Mouse (Mus musculus) layer of hippocampus, adult 2 months (tissue): ENCODE results near the gene Tmprss6. TPM values are rescaled to one million over a fixed set of nuclear protein-coding genes. Genes with fewer than 3 reads are reported as not detected.

Experiments
- DNase-seq, 2 experiments: peaks; one replicate each; pipeline ENCODE4 v3.0.0; 2022; ENCODE audit warnings: low spot score in 2 of 2
- H3K27ac ChIP-seq: fragments of 200-600 bp; 2 replicates; pipeline ENCODE4 v1.8.1; 2022
- H3K4me3 ChIP-seq: fragments of 200-600 bp; 2 replicates; pipeline ENCODE4 v1.8.1; 2022; ENCODE audit warnings: mild to moderate bottlenecking
- CTCF ChIP-seq: fragments of 200-600 bp; conservative IDR thresholded peaks from 2 replicates; pipeline ENCODE4 v1.8.1; 2022; ENCODE audit warnings: antibody characterized with exemption, mild to moderate bottlenecking, moderate library complexity
- total RNA-seq, 2 experiments: library from RNA; stranded (reverse); gene quantifications; 2 replicates each; pipeline ENCODE4 v1.2.3; 2021

Gene Tmprss6
- total RNA-seq, 2 experiments from 2014 or later: 1.9 to 3.0 TPM

GRCm38 (mm10) chr15:78390855-78391254, 77.6 kb downstream of the Tmprss6 start:
- no peak overlapping the region for H3K4me3 ChIP-seq
- no peak overlapping the region for H3K27ac ChIP-seq
- no peak for TF ChIP-seq CTCF
- DNase-seq: no peak

Other genes with a start within 250 kb of the Tmprss6 start
- gene Ncf4, start 223.8 kb downstream of the Tmprss6 start, total RNA-seq: 1 to 10 TPM in 1 of 2 experiments, under 1 TPM in 1; 0.69 to 2.0 TPM
- 1 to 10 TPM; 2.9 to 4.2 TPM for gene Csf2rb2, start 162.9 kb downstream of the Tmprss6 start, total RNA-seq
- 1 to 10 TPM; 1.3 to 1.7 TPM for gene Csf2rb, start 142.9 kb downstream of the Tmprss6 start, total RNA-seq
- not detected for gene Tex33, start 72.7 kb downstream of the Tmprss6 start, total RNA-seq
- 10 to 100 TPM; 35.6 to 40.3 TPM for gene Tst, start 62.7 kb downstream of the Tmprss6 start, total RNA-seq
- gene Mpst, start 62.2 kb downstream of the Tmprss6 start, total RNA-seq: 10 to 100 TPM; 29.5 to 31.8 TPM
- 100 to 1,000 TPM; 263 to 271 TPM for gene Kctd17, start 40.1 kb downstream of the Tmprss6 start, total RNA-seq
- under 1 TPM in 1 of 2 experiments, not detected in 1; 0.20 TPM for gene Il2rb, start 26.6 kb upstream of the Tmprss6 start, total RNA-seq
- 1 to 10 TPM; 4.5 to 5.2 TPM for gene C1qtnf6, start 62.8 kb upstream of the Tmprss6 start, total RNA-seq
- gene Sstr3, start 76.1 kb upstream of the Tmprss6 start, total RNA-seq: 10 to 100 TPM; 25.2 to 25.8 TPM
- 1 to 10 TPM; 2.2 to 3.7 TPM for gene Rac2, start 104.1 kb upstream of the Tmprss6 start, total RNA-seq
- 10 to 100 TPM; 24.7 to 25.2 TPM for gene Cyth4, start 128.4 kb upstream of the Tmprss6 start, total RNA-seq